Mouse (Mus musculus): ENCODE data around the gene Slc8a1. TPM values are rescaled to one million over a fixed set of nuclear protein-coding genes. Genes with fewer than 3 reads are reported as not detected.
A peak's percentile ranks its signal among the peaks of the same experiment; 100 is the strongest.

The Slc8a1 gene
- polyA plus RNA-seq, 1 experiment from 2014 or later, result 144 TPM

DNA sequence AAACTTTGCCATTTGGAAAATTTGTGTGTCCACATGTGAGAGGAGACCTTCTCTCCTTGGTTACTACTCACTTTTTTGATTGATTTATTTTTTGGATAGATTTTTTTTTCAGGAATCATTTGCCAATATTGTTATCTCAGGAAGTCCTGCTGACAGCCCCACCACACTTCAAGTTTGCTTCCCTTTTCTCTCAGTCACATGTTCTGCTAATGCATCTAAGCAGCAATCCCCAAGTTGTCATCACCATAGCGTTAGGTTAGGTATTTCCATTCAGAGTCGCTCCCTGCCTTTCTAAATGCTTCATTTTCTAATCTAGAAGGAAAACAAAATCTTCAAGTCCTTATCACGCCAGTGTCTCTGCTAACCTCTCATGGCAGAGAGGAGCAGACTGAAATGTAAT, 278.8 kb downstream of the Slc8a1 start:
- H3K9ac ChIP-seq (ENCODE audit: low read length), result no peak overlapping the region
- 0 out of 4 replicates have a peak overlapping the region, but pooled peaks of 1 of the 2 experiments have one; percentile 19 for H3K27ac ChIP-seq (replicated peaks in 1 of 2; ENCODE audit: control insufficient read depth in 1 of 2, insufficient read depth in 1 of 2, low read depth in 2 of 2, low read length in 2 of 2)
- H3K4me3 ChIP-seq (ENCODE audit: control insufficient read depth in 1 of 2, insufficient read depth in 1 of 2, low read depth in 1 of 2, low read length in 2 of 2), result no peak overlapping the region
- 0 out of 2 replicates have a peak, but pooled peaks cover 3% of the 10 kb centered on the region for H3K36me3 ChIP-seq (ENCODE audit: control insufficient read depth, insufficient read depth, low read length)
- H3K4me2 ChIP-seq (ENCODE audit: low read length), result no peak overlapping the region
- peaks cover 2 to 18% of the 10 kb centered on the region in 2 experiments; a peak in 3 of 4 replicates for H3K4me1 ChIP-seq (ENCODE audit: control insufficient read depth in 2 of 2, insufficient read depth in 2 of 2, low read length in 2 of 2)
- no peaks in the 10 kb centered on the region for H3K9me3 ChIP-seq (ENCODE audit: control insufficient read depth, low read length)
- WGBS, result 41% methylated on average over 3 of the region's 3 CpGs
- H3K27me3 ChIP-seq (ENCODE audit: control insufficient read depth, insufficient read depth, low read length), result no peaks in the 10 kb centered on the region
- no peak for ATAC-seq (ENCODE audit: insufficient number of reproducible peaks, insufficient read depth, low FRiP score, low read depth)

DNA sequence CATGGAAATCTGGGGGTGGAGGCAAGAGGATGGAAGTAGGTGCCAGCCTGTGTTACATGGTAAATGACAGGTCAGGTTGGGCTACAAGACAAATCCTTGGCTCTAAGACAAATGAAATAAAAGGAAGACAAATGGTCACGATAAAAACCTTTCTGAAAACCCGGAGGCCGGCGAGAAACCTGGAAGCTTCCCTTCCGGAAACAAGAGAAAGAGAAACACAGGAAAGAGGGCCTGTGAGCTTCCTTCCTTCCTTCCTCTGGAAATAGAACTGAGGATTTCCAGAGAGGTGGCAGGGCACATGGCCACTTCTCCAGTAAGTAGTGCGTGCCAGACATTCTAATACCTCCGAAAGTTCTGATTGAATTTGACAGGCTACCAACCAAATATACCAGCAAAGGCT, 282.2 kb downstream of the Slc8a1 start:
- Histone ChIP-seq H3K4me2 (ENCODE audit: low read length) (no peak overlapping the region), H3K4me3 (ENCODE audit: control insufficient read depth in 1 of 2, insufficient read depth in 1 of 2, low read depth in 1 of 2, low read length in 2 of 2) (no peak overlapping the region)
- 56% methylated on average over 7 of the region's 7 CpGs for WGBS

DNA sequence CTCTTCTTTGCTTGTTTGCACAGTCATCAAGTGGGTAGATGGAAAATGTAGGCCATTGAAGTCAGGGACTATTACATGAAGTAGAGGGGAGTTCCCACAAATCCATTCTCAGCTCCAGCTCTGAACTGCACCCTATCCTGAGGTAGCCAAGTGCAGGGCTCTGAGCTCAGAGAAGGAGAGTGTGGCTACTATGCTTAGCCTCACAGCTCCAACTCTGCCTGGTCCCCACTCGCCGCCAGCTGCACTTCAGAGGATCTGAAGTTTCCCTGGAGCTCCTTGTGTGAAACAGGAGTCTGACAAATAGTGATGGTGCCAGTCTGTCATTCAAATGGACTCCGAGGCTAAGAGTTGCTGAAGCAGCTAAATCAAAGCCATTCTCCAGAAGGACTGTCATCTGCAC, 282.9 kb downstream of the Slc8a1 start:
- WGBS, result 48% methylated on average over 3 of the region's 3 CpGs
- no peak for ATAC-seq (ENCODE audit: insufficient number of reproducible peaks, insufficient read depth, low FRiP score, low read depth)

More for the DNA sequence above, 282.2 kb downstream of the Slc8a1 start:
- Histone ChIP-seq H3K27ac (replicated peaks in 1 of 2; ENCODE audit: control insufficient read depth in 1 of 2, insufficient read depth in 1 of 2, low read depth in 2 of 2, low read length in 2 of 2) (no peak overlapping the region), H3K4me1 (ENCODE audit: control insufficient read depth in 2 of 2, insufficient read depth in 2 of 2, low read length in 2 of 2) (peaks cover 2 to 26% of the 10 kb centered on the region in 2 experiments; a peak in 3 of 4 replicates), H3K9ac (ENCODE audit: low read length) (no peak overlapping the region), H3K9me3 (ENCODE audit: control insufficient read depth, low read length) (no peaks in the 10 kb centered on the region), H3K27me3 (ENCODE audit: control insufficient read depth, insufficient read depth, low read length) (no peaks in the 10 kb centered on the region), H3K36me3 (ENCODE audit: control insufficient read depth, insufficient read depth, low read length) (0 out of 2 replicates have a peak, but pooled peaks cover 3% of the 10 kb centered on the region)
- ATAC-seq (ENCODE audit: insufficient number of reproducible peaks, insufficient read depth, low FRiP score, low read depth), result no peak

GRCm38 (mm10) chr17:81441463-81441862, 296.7 kb downstream of the Slc8a1 start, which contains the start of gene Gm11096:
Gene Gm11096, plus strand, starts transcription at chr17:81441763.
- ATAC-seq (ENCODE audit: insufficient number of reproducible peaks, insufficient read depth, low FRiP score, low read depth), result no peak
- Histone ChIP-seq H3K4me3 (ENCODE audit: control insufficient read depth in 1 of 2, insufficient read depth in 1 of 2, low read depth in 1 of 2, low read length in 2 of 2) (no peak within 1 kb of the TSS), H3K4me2 (ENCODE audit: low read length) (no peak within 1 kb of the TSS), H3K27ac (replicated peaks in 1 of 2; ENCODE audit: control insufficient read depth in 1 of 2, insufficient read depth in 1 of 2, low read depth in 2 of 2, low read length in 2 of 2) (no peak within 1 kb of the TSS), H3K9ac (ENCODE audit: low read length) (no peak within 1 kb of the TSS), H3K36me3 (ENCODE audit: control insufficient read depth, insufficient read depth, low read length) (peaks cover 81% of the 10 kb centered on the region), H3K4me1 (ENCODE audit: control insufficient read depth in 2 of 2, insufficient read depth in 2 of 2, low read length in 2 of 2) (peaks cover 0 to 3% of the 10 kb centered on the region in 2 experiments; a peak in 2 of 4 replicates), H3K9me3 (ENCODE audit: control insufficient read depth, low read length) (no peaks in the 10 kb centered on the region), H3K27me3 (ENCODE audit: control insufficient read depth, insufficient read depth, low read length) (no peaks in the 10 kb centered on the region)

More for the DNA sequence above, 282.9 kb downstream of the Slc8a1 start:
- no peaks in the 10 kb centered on the region for H3K9me3 ChIP-seq (ENCODE audit: control insufficient read depth, low read length)
- H3K27ac ChIP-seq (replicated peaks in 1 of 2; ENCODE audit: control insufficient read depth in 1 of 2, insufficient read depth in 1 of 2, low read depth in 2 of 2, low read length in 2 of 2), result 0 out of 4 replicates have a peak overlapping the region, but pooled peaks of 1 of the 2 experiments have one; percentile 0
- H3K36me3 ChIP-seq (ENCODE audit: control insufficient read depth, insufficient read depth, low read length), result 0 out of 2 replicates have a peak, but pooled peaks cover 3% of the 10 kb centered on the region
- no peak overlapping the region for H3K4me2 ChIP-seq (ENCODE audit: low read length)
- peaks cover 2 to 26% of the 10 kb centered on the region in 2 experiments; a peak in 3 of 4 replicates for H3K4me1 ChIP-seq (ENCODE audit: control insufficient read depth in 2 of 2, insufficient read depth in 2 of 2, low read length in 2 of 2)
- no peak overlapping the region for H3K9ac ChIP-seq (ENCODE audit: low read length)
- H3K4me3 ChIP-seq (ENCODE audit: control insufficient read depth in 1 of 2, insufficient read depth in 1 of 2, low read depth in 1 of 2, low read length in 2 of 2), result no peak overlapping the region
- no peaks in the 10 kb centered on the region for H3K27me3 ChIP-seq (ENCODE audit: control insufficient read depth, insufficient read depth, low read length)

GRCm38 (mm10) chr17:81433148-81433547, 305.0 kb downstream of the Slc8a1 start:
- WGBS, result 52% methylated on average over 5 of the region's 5 CpGs
- no peaks in the 10 kb centered on the region for H3K9me3 ChIP-seq (ENCODE audit: control insufficient read depth, low read length)
- H3K9ac ChIP-seq (ENCODE audit: low read length), result no peak overlapping the region

GRCm38 (mm10) chr17:81432733-81433132, 305.4 kb downstream of the Slc8a1 start:
- Histone ChIP-seq H3K4me3 (ENCODE audit: control insufficient read depth in 1 of 2, insufficient read depth in 1 of 2, low read depth in 1 of 2, low read length in 2 of 2) (no peak overlapping the region), H3K27me3 (ENCODE audit: control insufficient read depth, insufficient read depth, low read length) (no peaks in the 10 kb centered on the region), H3K4me1 (ENCODE audit: control insufficient read depth in 2 of 2, insufficient read depth in 2 of 2, low read length in 2 of 2) (peaks cover 0 to 3% of the 10 kb centered on the region in 2 experiments; a peak in 1 of 4 replicates), H3K9me3 (ENCODE audit: control insufficient read depth, low read length) (no peaks in the 10 kb centered on the region), H3K36me3 (ENCODE audit: control insufficient read depth, insufficient read depth, low read length) (peaks cover 92% of the 10 kb centered on the region), H3K9ac (ENCODE audit: low read length) (no peak overlapping the region), H3K4me2 (ENCODE audit: low read length) (no peak overlapping the region), H3K27ac (replicated peaks in 1 of 2; ENCODE audit: control insufficient read depth in 1 of 2, insufficient read depth in 1 of 2, low read depth in 2 of 2, low read length in 2 of 2) (0 out of 4 replicates have a peak overlapping the region, but pooled peaks of 1 of the 2 experiments have one; percentile 19)
- WGBS, result 67% methylated on average over 2 of the region's 2 CpGs
- ATAC-seq (ENCODE audit: insufficient number of reproducible peaks, insufficient read depth, low FRiP score, low read depth), result no peak

More at GRCm38 (mm10) chr17:81433148-81433547, 305.0 kb downstream of the Slc8a1 start:
- H3K27me3 ChIP-seq (ENCODE audit: control insufficient read depth, insufficient read depth, low read length), result no peaks in the 10 kb centered on the region
- H3K4me1 ChIP-seq (ENCODE audit: control insufficient read depth in 2 of 2, insufficient read depth in 2 of 2, low read length in 2 of 2), result peaks cover 0 to 3% of the 10 kb centered on the region in 2 experiments; a peak in 2 of 4 replicates
- H3K27ac ChIP-seq (replicated peaks in 1 of 2; ENCODE audit: control insufficient read depth in 1 of 2, insufficient read depth in 1 of 2, low read depth in 2 of 2, low read length in 2 of 2), result peak overlapping the region in 1 of 2 experiments; percentile 60; a peak in 2 of 4 replicates
- no peak overlapping the region for H3K4me3 ChIP-seq (ENCODE audit: control insufficient read depth in 1 of 2, insufficient read depth in 1 of 2, low read depth in 1 of 2, low read length in 2 of 2)
- H3K4me2 ChIP-seq (ENCODE audit: low read length), result no peak overlapping the region
- ATAC-seq (ENCODE audit: insufficient number of reproducible peaks, insufficient read depth, low FRiP score, low read depth), result no peak
- peaks cover 92% of the 10 kb centered on the region for H3K36me3 ChIP-seq (ENCODE audit: control insufficient read depth, insufficient read depth, low read length)

GRCm38 (mm10) chr17:81427245-81427644, 310.9 kb downstream of the Slc8a1 start:
- H3K27me3 ChIP-seq (ENCODE audit: control insufficient read depth, insufficient read depth, low read length), result no peaks in the 10 kb centered on the region
- 83% methylated on average over 7 of the region's 7 CpGs for WGBS
- H3K4me3 ChIP-seq (ENCODE audit: control insufficient read depth in 1 of 2, insufficient read depth in 1 of 2, low read depth in 1 of 2, low read length in 2 of 2), result no peak overlapping the region
- H3K27ac ChIP-seq (replicated peaks in 1 of 2; ENCODE audit: control insufficient read depth in 1 of 2, insufficient read depth in 1 of 2, low read depth in 2 of 2, low read length in 2 of 2), result no peak overlapping the region
- 0 out of 4 replicates have a peak, but pooled peaks cover 0 to 3% of the 10 kb centered on the region in 2 experiments for H3K4me1 ChIP-seq (ENCODE audit: control insufficient read depth in 2 of 2, insufficient read depth in 2 of 2, low read length in 2 of 2)
- H3K36me3 ChIP-seq (ENCODE audit: control insufficient read depth, insufficient read depth, low read length), result peaks cover 86% of the 10 kb centered on the region
- H3K4me2 ChIP-seq (ENCODE audit: low read length), result no peak overlapping the region
- no peak overlapping the region for H3K9ac ChIP-seq (ENCODE audit: low read length)
- ATAC-seq (ENCODE audit: insufficient number of reproducible peaks, insufficient read depth, low FRiP score, low read depth), result no peak
- H3K9me3 ChIP-seq (ENCODE audit: control insufficient read depth, low read length), result no peaks in the 10 kb centered on the region

Measured in heart, embryonic 14.5 days (tissue).